Mouse (Mus musculus) heart, postnatal 0 days (tissue): ENCODE data around the gene Xxylt1.

Source experiments
- CTCF ChIP-seq: IDR thresholded peaks from 2 replicates; pipeline ENCODE4 v1.5.1; 2016; ENCODE audit warnings: antibody characterized with exemption, control low read depth, low read depth
- EP300 ChIP-seq: IDR thresholded peaks from 2 replicates; pipeline ENCODE4 v1.6.1; 2016; ENCODE audit warnings: antibody characterized with exemption, low read depth

DNA sequence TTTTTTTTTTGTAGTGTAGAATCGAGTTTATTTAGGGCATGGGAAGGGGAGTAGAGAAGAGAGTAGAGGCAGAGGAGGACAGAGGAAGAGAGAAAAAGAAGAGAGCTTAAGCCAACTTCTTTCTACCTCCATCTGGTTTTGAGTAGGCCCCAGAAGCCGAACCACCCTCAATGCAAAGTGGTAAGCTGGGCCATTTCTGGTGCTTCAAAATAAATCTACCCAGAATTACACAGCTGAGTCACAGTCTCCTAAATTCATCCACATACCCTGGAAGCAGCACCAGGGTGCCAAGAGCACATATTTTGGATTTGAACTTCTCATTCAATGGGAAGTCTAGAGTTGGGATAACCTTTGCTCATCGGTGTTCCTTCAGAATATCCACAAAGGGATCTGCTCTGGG lies 152.1 kb downstream of the Xxylt1 start:
- no peak for TF ChIP-seq CTCF
- TF ChIP-seq EP300: no peak
